Mouse (Mus musculus): ENCODE results near the gene Syn1. TPM values are rescaled to one million over a fixed set of nuclear protein-coding genes. Genes with fewer than 3 reads are reported as not detected.

The Syn1 gene
- polyA plus RNA-seq (2016; fragmentation: Nextera tagmentation; extraction: Ambion mirVana), result 0.13 and 0.14 TPM in 2 replicates

- peak; percentile 80 for DNase-seq (ENCODE audit: low spot score)
- Histone ChIP-seq H3K36me3 (no peaks in the 10 kb centered on the region), H3K4me1 (peaks cover 5% of the 10 kb centered on the region), H3K27me3 (ENCODE audit: low read depth, poor library complexity, severe bottlenecking) (peaks cover 19% of the 10 kb centered on the region), H3K4me3 (peak within 1 kb of the TSS; percentile 46), H3K9me3 (replicated peaks) (no peaks in the 10 kb centered on the region), H3K27ac (no peak within 1 kb of the TSS)
- 11% methylated on average over 35 of the region's 44 CpGs for WGBS
Observed at GRCm38 (mm10) chrX:20920844-20921364, at the start of gene Syn1. Gene Syn1, minus strand, starts transcription at chrX:20921004.

DNA sequence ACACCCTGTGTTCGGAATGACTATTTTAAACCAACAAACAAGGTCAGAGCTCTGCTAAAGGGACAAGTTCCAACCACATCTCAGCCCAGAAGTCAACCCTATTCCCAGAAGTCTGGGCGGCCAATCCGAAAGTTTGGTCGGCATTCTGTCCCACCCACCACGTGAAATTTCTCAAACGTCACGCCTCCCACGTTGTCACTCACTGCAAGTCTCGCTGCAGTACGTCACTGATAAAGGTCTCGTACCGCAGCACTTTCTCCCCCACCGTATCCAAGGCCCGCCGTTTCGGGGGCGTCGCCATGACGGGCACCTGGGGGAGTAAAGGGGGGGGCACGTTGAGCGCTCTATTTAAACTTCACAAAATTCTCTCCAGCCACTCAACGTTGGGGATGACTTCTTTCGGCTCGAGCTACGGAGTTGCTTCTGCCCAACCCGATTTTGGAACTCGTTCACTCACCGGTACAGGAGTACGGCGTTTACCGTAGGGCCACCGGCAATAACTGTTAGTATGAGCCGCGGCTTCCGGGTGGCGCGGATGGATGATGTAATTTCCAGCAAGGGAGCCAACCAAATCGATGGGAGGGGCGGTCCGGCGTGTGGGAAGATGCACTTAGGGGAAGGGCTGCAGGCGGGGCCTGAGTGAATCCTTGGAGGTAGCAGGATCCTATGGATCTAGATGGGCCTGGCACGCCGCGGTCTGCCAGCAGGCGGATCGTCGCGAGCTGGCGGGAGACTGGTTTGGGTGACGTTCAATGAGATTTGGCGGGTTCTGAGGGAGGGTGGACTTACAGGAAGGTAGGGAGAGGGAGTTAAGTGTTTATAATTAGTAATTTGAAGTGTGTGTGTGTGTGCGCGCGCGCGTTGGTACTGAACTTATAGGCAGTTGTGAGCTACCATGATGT, 40.9 kb upstream of the Syn1 start, which contains the start of gene Uxt:
TSS of gene Uxt (minus strand) at position 541 of the 902 bp plus-strand sequence.
- 11% methylated on average over 57 of the region's 57 CpGs for WGBS
- no peaks in the 10 kb centered on the region for H3K4me1 ChIP-seq
- H3K9me3 ChIP-seq (replicated peaks), result no peaks in the 10 kb centered on the region
- H3K27me3 ChIP-seq (ENCODE audit: low read depth, poor library complexity, severe bottlenecking), result no peaks in the 10 kb centered on the region
- DNase-seq (ENCODE audit: low spot score), result peak; percentile 89
- 0 out of 2 replicates have a peak, but pooled peaks cover 7% of the 10 kb centered on the region for H3K36me3 ChIP-seq
- peak within 1 kb of the TSS; percentile 74; the same call in 1 of the 2 replicates for H3K27ac ChIP-seq
- peak within 1 kb of the TSS; percentile 58 for H3K4me3 ChIP-seq

DNA sequence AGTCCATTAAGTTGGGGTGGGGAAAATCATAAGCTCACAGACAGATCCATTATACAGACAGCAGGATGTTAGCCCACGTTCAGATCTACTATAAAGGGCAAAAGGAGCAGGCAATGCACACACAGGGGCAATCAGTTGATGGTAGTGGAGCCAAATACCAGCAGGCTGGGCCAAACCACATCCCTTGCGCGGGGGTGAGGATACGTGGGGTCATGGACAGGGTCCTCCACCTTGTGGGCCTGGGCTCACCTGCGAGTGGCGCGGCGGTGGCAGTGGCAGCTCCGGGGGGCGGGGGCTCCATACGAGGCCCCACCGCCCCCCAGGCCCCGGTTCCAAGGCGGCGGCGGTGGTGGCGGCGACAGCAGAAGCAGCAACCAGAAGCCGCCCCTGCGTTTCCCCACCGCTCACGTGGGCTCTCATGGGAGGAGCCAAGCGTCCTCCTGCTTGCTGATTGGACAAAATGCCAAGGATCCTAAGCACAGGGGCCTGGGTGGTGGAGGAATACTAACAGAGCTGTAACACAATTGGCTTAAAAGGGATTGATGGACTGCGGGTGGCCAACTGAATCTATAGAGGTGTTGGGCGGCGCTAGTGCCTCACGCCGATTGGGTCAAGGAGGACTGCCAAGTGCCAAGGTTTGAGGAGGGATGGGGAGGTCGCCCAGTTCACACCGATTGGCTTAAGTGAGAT, 29.5 kb upstream of the Syn1 start, which contains the start of gene Elk1:
TSS of gene Elk1 (minus strand) at position 418 of the 690 bp plus-strand sequence.
- Histone ChIP-seq H3K27me3 (ENCODE audit: low read depth, poor library complexity, severe bottlenecking) (no peaks in the 10 kb centered on the region), H3K36me3 (no peaks in the 10 kb centered on the region), H3K9me3 (replicated peaks) (no peaks in the 10 kb centered on the region), H3K4me1 (no peaks in the 10 kb centered on the region), H3K27ac (peak within 1 kb of the TSS; percentile 83), H3K4me3 (peak within 1 kb of the TSS; percentile 64)
- 6% methylated on average over 26 of the region's 30 CpGs for WGBS
- peak; percentile 79 for DNase-seq (ENCODE audit: low spot score)

DNA sequence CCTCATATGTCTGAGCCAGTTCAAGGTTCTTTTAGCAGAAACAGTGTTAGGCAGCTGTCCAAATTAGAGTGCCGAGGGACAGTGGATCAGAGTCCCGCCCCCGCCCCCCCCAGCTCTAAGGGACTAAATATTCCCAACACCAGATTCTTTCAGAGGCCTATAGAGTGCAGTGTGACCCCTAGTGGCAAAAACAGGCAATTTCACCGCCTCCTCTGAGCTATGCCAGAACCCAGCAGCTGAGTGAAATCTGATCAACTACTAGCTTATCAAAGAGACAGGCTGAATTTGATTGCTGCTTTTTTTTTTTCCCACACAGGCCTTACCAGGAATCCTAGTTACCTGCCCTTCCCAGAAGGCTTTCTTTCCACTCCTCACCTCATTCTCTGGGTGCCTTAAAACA, 25.3 kb upstream of the Syn1 start:
- WGBS, result 17% methylated on average over 4 of the region's 4 CpGs

GRCm38 (mm10) chrX:20931963-20932362, 11.2 kb upstream of the Syn1 start:
- H3K27me3 ChIP-seq (ENCODE audit: low read depth, poor library complexity, severe bottlenecking), result no peaks in the 10 kb centered on the region
- H3K36me3 ChIP-seq, result peaks cover 58% of the 10 kb centered on the region
- DNase-seq (ENCODE audit: low spot score), result no peak
- H3K4me1 ChIP-seq, result no peaks in the 10 kb centered on the region
- no peaks in the 10 kb centered on the region for H3K9me3 ChIP-seq (replicated peaks)
- H3K4me3 ChIP-seq, result no peak overlapping the region
- no peak overlapping the region for H3K27ac ChIP-seq
- 86% methylated on average over 1 of the region's 1 CpGs for WGBS

More for the DNA sequence above, 25.3 kb upstream of the Syn1 start:
- Histone ChIP-seq H3K9me3 (replicated peaks) (no peaks in the 10 kb centered on the region), H3K27ac (no peak overlapping the region), H3K36me3 (peaks cover 3% of the 10 kb centered on the region), H3K27me3 (ENCODE audit: low read depth, poor library complexity, severe bottlenecking) (no peaks in the 10 kb centered on the region), H3K4me3 (no peak overlapping the region), H3K4me1 (no peaks in the 10 kb centered on the region)
- DNase-seq (ENCODE audit: low spot score), result peak; percentile 39

GRCm38 (mm10) chrX:20931364-20931763, 10.6 kb upstream of the Syn1 start, which contains the start of gene Cfp:
Gene Cfp, minus strand, starts transcription at chrX:20931555.
- DNase-seq (ENCODE audit: low spot score), result no peak
- 75% methylated on average over 1 of the region's 1 CpGs for WGBS
- peaks cover 54% of the 10 kb centered on the region for H3K36me3 ChIP-seq

DNA sequence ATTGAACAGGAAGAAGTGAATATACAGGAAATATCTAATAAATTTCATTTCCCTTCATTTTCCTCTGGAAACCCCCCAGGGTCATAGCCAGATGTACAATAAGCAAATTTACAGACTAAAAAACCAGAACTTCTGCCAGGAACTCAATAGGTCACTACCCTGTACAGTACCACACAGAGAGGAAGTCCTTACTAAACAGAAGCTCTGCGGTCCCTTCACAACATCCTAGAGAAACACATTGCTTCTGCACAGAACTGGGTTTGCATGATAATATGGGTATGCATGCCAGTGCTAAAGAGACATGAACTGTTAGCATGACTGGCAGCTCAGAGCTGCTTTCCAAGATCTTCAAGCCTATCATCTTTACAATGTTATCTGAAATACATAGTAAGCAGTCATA, 9.1 kb upstream of the Syn1 start:
- H3K4me1 ChIP-seq, result no peaks in the 10 kb centered on the region
- peaks cover 39% of the 10 kb centered on the region for H3K36me3 ChIP-seq
- H3K4me3 ChIP-seq, result no peak overlapping the region
- no peaks in the 10 kb centered on the region for H3K27me3 ChIP-seq (ENCODE audit: low read depth, poor library complexity, severe bottlenecking)
- no peak overlapping the region for H3K27ac ChIP-seq
- WGBS, result 94% methylated on average over 1 of the region's 1 CpGs
- no peak for DNase-seq (ENCODE audit: low spot score)
- H3K9me3 ChIP-seq (replicated peaks), result no peaks in the 10 kb centered on the region

More at GRCm38 (mm10) chrX:20931364-20931763, 10.6 kb upstream of the Syn1 start, which contains the start of gene Cfp:
- Histone ChIP-seq H3K27me3 (ENCODE audit: low read depth, poor library complexity, severe bottlenecking) (no peaks in the 10 kb centered on the region), H3K27ac (no peak within 1 kb of the TSS), H3K9me3 (replicated peaks) (no peaks in the 10 kb centered on the region), H3K4me3 (no peak within 1 kb of the TSS), H3K4me1 (no peaks in the 10 kb centered on the region)

GRCm38 (mm10) chrX:20924976-20925375, 4.2 kb upstream of the Syn1 start:
- H3K4me3 ChIP-seq, result no peak overlapping the region
- DNase-seq (ENCODE audit: low spot score), result no peak
- no peak overlapping the region for H3K27ac ChIP-seq
- no peaks in the 10 kb centered on the region for H3K9me3 ChIP-seq (replicated peaks)
- H3K36me3 ChIP-seq, result peaks cover 23% of the 10 kb centered on the region
- peaks cover 5% of the 10 kb centered on the region for H3K4me1 ChIP-seq
- H3K27me3 ChIP-seq (ENCODE audit: low read depth, poor library complexity, severe bottlenecking), result peaks cover 6% of the 10 kb centered on the region

DNA sequence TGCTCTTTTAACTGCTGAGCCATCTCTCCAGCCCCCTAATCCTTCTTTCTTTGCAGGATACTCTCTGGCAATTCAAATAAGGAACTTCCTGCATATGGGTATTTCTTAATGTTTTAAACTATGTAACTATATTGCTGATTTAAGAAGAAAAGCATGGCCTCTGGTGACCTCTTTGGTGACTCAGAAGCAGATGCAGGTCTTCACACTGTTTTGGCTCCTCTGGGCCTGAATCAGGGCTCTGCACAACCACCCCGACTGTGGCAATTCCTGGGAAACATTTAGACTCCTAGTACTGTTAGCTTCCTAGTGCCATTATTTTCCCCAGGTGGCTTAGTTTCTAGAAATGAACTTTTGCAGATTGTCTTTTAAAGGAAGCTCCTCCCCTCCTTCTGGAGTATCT, 2.7 kb upstream of the Syn1 start:
- H3K27ac ChIP-seq, result no peak overlapping the region
- H3K4me3 ChIP-seq, result no peak overlapping the region
- H3K9me3 ChIP-seq (replicated peaks), result no peaks in the 10 kb centered on the region
- H3K4me1 ChIP-seq, result peaks cover 5% of the 10 kb centered on the region
- peaks cover 19% of the 10 kb centered on the region for H3K27me3 ChIP-seq (ENCODE audit: low read depth, poor library complexity, severe bottlenecking)
- 61% methylated on average over 1 of the region's 1 CpGs for WGBS
- peaks cover 17% of the 10 kb centered on the region for H3K36me3 ChIP-seq
- DNase-seq (ENCODE audit: low spot score), result no peak

DNA sequence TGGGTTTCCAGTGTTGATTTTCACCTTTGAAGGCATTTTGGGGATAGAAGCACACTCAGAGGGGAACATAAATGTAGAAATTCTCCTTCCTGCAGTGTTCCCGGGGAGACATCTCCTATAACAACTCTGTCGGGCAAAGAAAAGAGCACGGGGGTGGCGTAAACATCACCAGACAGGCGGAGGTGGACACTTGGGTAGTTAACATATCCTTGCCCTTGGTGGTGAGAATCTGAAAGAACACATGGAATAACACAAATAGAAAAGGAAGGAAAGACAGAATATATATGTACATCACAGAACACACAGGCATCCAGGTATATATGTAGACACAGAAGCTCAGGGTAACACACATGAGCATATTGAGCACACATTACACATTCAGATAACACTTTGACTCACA, 562 bp upstream of the Syn1 start:
- WGBS, result 43% methylated on average over 5 of the region's 5 CpGs
- Histone ChIP-seq H3K27ac (no peak overlapping the region), H3K4me3 (peak overlapping the region; percentile 46), H3K9me3 (replicated peaks) (no peaks in the 10 kb centered on the region), H3K36me3 (no peaks in the 10 kb centered on the region), H3K4me1 (peaks cover 5% of the 10 kb centered on the region), H3K27me3 (ENCODE audit: low read depth, poor library complexity, severe bottlenecking) (peaks cover 19% of the 10 kb centered on the region)
- DNase-seq (ENCODE audit: low spot score), result no peak

DNA sequence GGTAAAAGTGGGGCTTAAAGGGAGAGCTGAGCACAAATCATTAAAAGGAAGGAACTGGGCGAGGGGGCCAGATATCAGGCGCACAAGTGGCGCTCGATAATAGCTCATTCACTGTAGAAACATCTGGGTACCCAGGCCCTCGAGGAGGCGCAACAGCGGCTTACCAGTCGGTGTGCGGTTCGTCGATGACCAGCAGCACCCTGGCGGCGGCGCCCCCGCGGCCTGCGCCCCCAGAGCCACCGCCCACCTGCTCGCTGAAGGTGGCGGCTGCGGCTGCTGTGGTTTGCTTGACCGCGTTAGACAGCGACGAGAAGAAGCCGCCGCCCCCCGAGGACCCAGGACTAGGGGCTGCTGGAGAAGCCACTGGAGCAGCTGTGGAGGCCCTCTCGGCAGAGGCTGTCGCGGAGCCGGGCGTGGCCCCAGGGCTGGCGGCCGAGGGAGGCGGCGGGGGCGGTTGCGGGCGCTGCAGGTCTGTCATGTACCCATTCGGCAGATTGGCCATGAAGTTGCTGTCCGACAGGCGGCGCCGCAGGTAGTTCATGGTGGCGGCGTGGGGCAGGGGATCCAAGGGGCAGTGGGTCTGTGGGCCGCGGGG, 458 bp downstream of the Syn1 start:
- WGBS, result 13% methylated on average over 39 of the region's 49 CpGs
- Histone ChIP-seq H3K27me3 (ENCODE audit: low read depth, poor library complexity, severe bottlenecking) (peaks cover 19% of the 10 kb centered on the region), H3K4me3 (peak overlapping the region; percentile 46), H3K27ac (no peak overlapping the region), H3K4me1 (peaks cover 5% of the 10 kb centered on the region), H3K9me3 (replicated peaks) (no peaks in the 10 kb centered on the region), H3K36me3 (no peaks in the 10 kb centered on the region)
- DNase-seq (ENCODE audit: low spot score), result no peak

- H3K36me3 ChIP-seq, result no peaks in the 10 kb centered on the region
- peaks cover 13% of the 10 kb centered on the region for H3K27me3 ChIP-seq (ENCODE audit: low read depth, poor library complexity, severe bottlenecking)
- no peaks in the 10 kb centered on the region for H3K4me1 ChIP-seq
- no peaks in the 10 kb centered on the region for H3K9me3 ChIP-seq (replicated peaks)
- H3K4me3 ChIP-seq, result no peak overlapping the region
- no peak overlapping the region for H3K27ac ChIP-seq
- DNase-seq (ENCODE audit: low spot score), result no peak
Observed at GRCm38 (mm10) chrX:20915075-20915474, 5.7 kb downstream of the Syn1 start.
